Mouse (Mus musculus) brain, embryonic 14.5 days (tissue): ENCODE results near the gene Selenoh.

ENCODE experiments used
- CTCF ChIP-seq: fragments of 200-500 bp; IDR thresholded peaks from 2 replicates; pipeline ENCODE4 v1.5.1; 2012; ENCODE audit warnings: inconsistent platforms, mild to moderate bottlenecking, moderate library complexity, borderline replicate concordance; ENCODE audit not compliant: insufficient read depth, insufficient read length; ENCODE audit errors: extremely low read depth
- POLR2A ChIP-seq: fragments of 200-500 bp; IDR thresholded peaks from 2 replicates; pipeline ENCODE4 v1.6.1; 2012; ENCODE audit warnings: mild to moderate bottlenecking, inconsistent platforms, borderline replicate concordance; ENCODE audit not compliant: poor library complexity, insufficient read depth, insufficient read length, severe bottlenecking; ENCODE audit errors: extremely low read depth

DNA sequence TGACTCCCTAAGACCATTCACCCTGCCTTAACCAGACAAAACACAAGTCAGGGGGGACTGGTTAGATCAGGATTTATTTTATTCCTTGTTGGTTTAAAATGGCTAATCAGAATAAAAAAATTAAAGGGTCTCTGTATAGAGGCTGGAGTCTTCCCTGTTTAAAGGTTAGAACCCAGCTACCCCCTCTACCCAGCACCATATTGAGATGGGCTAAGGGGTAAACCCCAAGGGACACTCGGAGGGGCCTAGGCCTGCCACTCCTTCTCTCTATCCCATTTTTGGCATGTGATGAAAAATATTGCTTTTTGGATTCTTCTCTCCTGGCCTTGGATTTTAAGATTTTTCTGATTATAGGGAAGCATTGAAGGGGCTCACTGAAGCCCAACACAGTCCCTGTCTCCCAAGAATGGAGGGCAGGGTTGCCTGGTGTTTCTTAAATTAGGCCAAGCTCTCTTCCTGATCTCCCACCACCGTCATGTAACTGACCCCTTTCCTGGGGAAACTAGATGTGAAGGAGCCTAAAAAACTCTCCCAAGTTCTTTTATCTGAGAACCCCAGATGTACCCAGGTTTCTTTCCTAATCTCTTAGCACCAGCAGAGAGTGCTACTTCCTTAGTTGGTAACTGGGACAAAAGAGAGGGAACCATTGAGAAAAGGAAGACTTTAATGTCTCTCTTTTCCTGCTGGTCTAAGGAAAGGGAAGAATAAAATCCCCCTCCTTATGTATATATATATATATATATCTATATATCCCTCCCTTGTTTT is 17.7 kb upstream of the Selenoh start:
- TF ChIP-seq CTCF (no peak), POLR2A (no peak)
